Mouse (Mus musculus) forebrain, embryonic 14.5 days (tissue): ENCODE data around the gene Jade1. TPM values are rescaled to one million over a fixed set of nuclear protein-coding genes. Genes with fewer than 3 reads are reported as not detected.

Experiments used
- ATAC-seq: fragments of 200-750 bp; cut with Nextera tagmentation; 2 replicates; pipeline ENCODE4 v1.8.0; 2017; ENCODE audit warnings: mild to moderate bottlenecking, moderate library complexity
- DNase-seq: peaks from one replicate; pipeline ENCODE4 v3.0.0-alpha.2; 2015; ENCODE audit warnings: low spot score
- H3K27ac ChIP-seq: fragments of 300-500 bp; sonication (generic); 2 replicates; pipeline ENCODE4 v1.5.1; 2014; ENCODE audit warnings: low read depth, mild to moderate bottlenecking, control low read depth, low read length, moderate library complexity
- H3K27me3 ChIP-seq: fragments of 300-500 bp; sonication (generic); replicated peaks from 2 replicates; pipeline ENCODE4 v1.6.1; 2014; ENCODE audit warnings: low read length, control low read depth, mixed read lengths; ENCODE audit not compliant: control insufficient read depth, insufficient read depth
- H3K36me3 ChIP-seq: fragments of 300-500 bp; sonication (generic); 2 replicates; pipeline ENCODE4 v1.6.1; 2014; ENCODE audit warnings: low read length, control low read depth; ENCODE audit not compliant: control insufficient read depth, insufficient read depth
- H3K4me1 ChIP-seq: fragments of 300-500 bp; sonication (generic); 2 replicates; pipeline ENCODE4 v1.6.1; 2014; ENCODE audit warnings: antibody characterized with exemption, low read length, control low read depth; ENCODE audit not compliant: control insufficient read depth, insufficient read depth
- H3K4me2 ChIP-seq: fragments of 300-500 bp; sonication (generic); 2 replicates; pipeline ENCODE4 v1.6.1; 2014; ENCODE audit warnings: mild to moderate bottlenecking, control low read depth, low read length
- H3K4me3 ChIP-seq: fragments of 300-500 bp; sonication (generic); 2 replicates; pipeline ENCODE4 v1.5.1; 2014; ENCODE audit warnings: low read depth, low read length, control low read depth
- H3K9ac ChIP-seq: fragments of 300-500 bp; sonication (generic); 2 replicates; pipeline ENCODE4 v1.6.1; 2014; ENCODE audit warnings: mild to moderate bottlenecking, low read length, control low read depth, moderate library complexity
- H3K9me3 ChIP-seq: fragments of 300-500 bp; sonication (generic); replicated peaks from 2 replicates; pipeline ENCODE4 v1.6.1; 2016; ENCODE audit warnings: low read length, control low read depth, mixed read lengths; ENCODE audit not compliant: control insufficient read depth
- WGBS: fragments of 180-500 bp; shearing (Covaris S2); extraction: QIAGEN DNeasy Blood & Tissue Kit; methylation state at CpG from one replicate; pipeline ENCODE4 v1.1.7; 2014; 5-methylcytosine and 5-hydroxymethylcytosine counted together
- polyA plus RNA-seq: library from polyadenylated mRNA; unstranded; fragments of >200 nt; fragmentation: Nextera tagmentation; extraction: Ambion mirVana; gene quantifications from 2 replicates; pipeline ENCODE4 v1.2.1, GENCODE M21; 2014

The Jade1 gene
- polyA plus RNA-seq, 1 experiment from 2014 or later = 11.9 TPM

DNA sequence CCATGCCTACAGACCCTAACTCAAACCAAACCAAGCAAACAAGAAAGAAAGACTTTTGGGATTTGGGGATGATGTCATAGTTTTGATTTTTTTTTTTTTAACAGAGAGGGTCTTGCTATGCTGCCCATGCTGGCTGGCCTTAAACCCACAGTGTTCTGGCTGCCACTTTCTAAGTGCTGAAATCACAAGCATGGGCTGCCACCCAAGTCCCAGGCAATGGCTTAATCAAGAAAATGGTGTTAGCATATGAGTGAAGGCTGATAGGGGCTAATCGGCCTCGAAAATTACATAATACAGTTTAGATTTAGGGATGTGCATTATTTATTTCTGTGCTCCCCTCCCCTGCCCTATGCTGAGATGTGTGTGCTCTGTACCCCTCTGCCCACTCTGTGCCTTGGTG, 17.6 kb upstream of the Jade1 start:
- H3K9ac ChIP-seq = no peak overlapping the region
- no peak overlapping the region for H3K27ac ChIP-seq
- no peak overlapping the region for H3K4me2 ChIP-seq
- no peaks in the 10 kb centered on the region for H3K27me3 ChIP-seq
- no peaks in the 10 kb centered on the region for H3K9me3 ChIP-seq
- no peaks in the 10 kb centered on the region for H3K4me1 ChIP-seq
- H3K36me3 ChIP-seq = no peaks in the 10 kb centered on the region
- WGBS = 94% methylated on average over 2 of the region's 2 CpGs
- DNase-seq = peak; percentile 19
- ATAC-seq = no peak
- no peak overlapping the region for H3K4me3 ChIP-seq

DNA sequence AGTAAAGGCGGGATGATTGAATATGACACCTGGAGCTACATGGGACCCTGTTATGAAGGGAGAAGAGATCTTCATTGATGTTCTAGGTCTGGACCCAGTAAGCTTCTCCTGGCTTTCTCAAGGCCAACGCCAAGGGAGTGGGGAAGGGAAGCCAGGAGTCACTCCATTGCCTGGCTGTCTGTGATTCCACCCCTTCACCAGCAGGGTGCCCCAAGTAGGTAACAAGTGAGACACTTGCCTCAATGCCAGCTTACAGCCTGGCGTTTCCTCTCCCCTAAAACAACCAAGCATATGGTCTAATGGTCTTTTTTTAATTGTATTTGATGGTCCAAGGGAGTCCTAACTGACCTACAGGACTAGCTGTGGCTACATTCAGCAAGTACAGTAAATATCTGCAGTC, 14.2 kb upstream of the Jade1 start:
- H3K36me3 ChIP-seq = no peaks in the 10 kb centered on the region
- H3K9me3 ChIP-seq = no peaks in the 10 kb centered on the region
- no peak for ATAC-seq
- 0 out of 2 replicates have a peak, but pooled peaks cover 4% of the 10 kb centered on the region for H3K4me1 ChIP-seq
- H3K4me3 ChIP-seq = no peak overlapping the region
- no peak overlapping the region for H3K4me2 ChIP-seq
- no peak overlapping the region for H3K9ac ChIP-seq
- peak; percentile 9 for DNase-seq
- no peaks in the 10 kb centered on the region for H3K27me3 ChIP-seq
- H3K27ac ChIP-seq = no peak overlapping the region
- 82% methylated on average over 3 of the region's 3 CpGs for WGBS

DNA sequence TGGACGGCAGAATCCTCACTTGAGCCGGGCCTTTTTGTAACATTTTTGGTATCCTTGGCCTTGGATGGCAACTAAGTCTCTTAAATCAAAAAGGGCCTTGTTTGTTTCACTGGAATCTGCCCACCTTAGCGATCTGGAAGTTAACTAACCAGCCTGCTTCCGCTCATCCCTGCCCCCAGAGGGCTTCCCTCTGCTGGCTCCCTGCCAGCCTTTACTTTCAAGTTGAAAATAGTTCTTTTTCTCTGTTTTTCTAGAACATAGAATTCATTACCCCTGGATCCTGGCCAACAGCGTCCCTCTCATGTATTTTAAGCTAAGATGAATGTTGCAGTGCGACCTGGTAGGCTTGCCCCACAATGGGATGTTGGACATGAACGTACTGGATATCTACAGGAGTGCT, 11.1 kb upstream of the Jade1 start:
- H3K4me3 ChIP-seq = no peak overlapping the region
- no peaks in the 10 kb centered on the region for H3K27me3 ChIP-seq
- no peaks in the 10 kb centered on the region for H3K36me3 ChIP-seq
- no peak for ATAC-seq
- H3K4me1 ChIP-seq = 0 out of 2 replicates have a peak, but pooled peaks cover 4% of the 10 kb centered on the region
- no peak overlapping the region for H3K9ac ChIP-seq
- no peak overlapping the region for H3K27ac ChIP-seq
- WGBS = 28% methylated on average over 7 of the region's 7 CpGs
- H3K9me3 ChIP-seq = no peaks in the 10 kb centered on the region
- peak; percentile 42 for DNase-seq
- no peak overlapping the region for H3K4me2 ChIP-seq

DNA sequence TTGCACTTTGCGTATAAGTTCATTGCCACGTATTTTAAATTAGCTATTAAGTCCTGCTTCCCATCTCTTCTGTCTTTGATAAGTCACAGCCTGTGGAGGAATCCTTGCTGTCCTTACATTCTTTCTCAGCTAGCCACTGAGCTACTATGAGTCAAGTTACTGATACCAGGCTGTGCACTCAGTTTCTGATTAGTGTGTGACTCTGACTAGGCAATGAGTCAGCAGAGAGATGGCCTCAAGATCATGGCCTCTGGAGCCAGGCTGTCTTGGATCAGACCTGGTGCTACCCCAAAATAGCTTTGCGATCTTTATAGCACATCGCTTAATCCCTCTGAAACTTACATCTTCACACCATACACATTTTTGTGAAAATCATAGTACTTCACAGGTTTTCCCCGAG, 8.2 kb upstream of the Jade1 start:
- no peak for DNase-seq
- ATAC-seq = no peak
- H3K27ac ChIP-seq = no peak overlapping the region
- no peak overlapping the region for H3K9ac ChIP-seq
- 0 out of 2 replicates have a peak, but pooled peaks cover 4% of the 10 kb centered on the region for H3K4me1 ChIP-seq
- H3K4me3 ChIP-seq = no peak overlapping the region
- no peak overlapping the region for H3K4me2 ChIP-seq
- 90% methylated on average over 5 of the region's 5 CpGs for WGBS
- no peaks in the 10 kb centered on the region for H3K9me3 ChIP-seq
- H3K27me3 ChIP-seq = no peaks in the 10 kb centered on the region
- no peaks in the 10 kb centered on the region for H3K36me3 ChIP-seq

DNA sequence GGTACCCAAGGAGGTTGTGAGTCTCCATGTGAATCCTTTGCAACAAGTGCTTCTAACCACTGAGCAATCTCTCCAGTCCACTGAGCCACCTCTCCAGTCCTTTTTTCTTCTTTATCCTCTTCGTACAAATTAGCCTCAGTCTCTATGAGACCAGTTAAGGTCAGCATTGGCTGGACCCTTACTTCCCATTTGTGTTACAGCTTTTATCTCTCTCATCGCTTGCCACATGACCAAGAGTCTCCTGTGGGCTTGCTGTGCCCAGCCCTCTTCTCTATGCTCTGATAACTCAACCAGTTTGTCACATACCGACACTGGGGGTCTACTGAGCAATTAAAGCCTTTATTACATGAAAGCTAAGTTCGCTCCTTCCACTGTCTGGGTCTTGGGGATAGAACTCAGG, 7.3 kb upstream of the Jade1 start:
- Histone ChIP-seq H3K4me2 (no peak overlapping the region), H3K27me3 (no peaks in the 10 kb centered on the region), H3K4me1 (0 out of 2 replicates have a peak, but pooled peaks cover 4% of the 10 kb centered on the region), H3K9me3 (no peaks in the 10 kb centered on the region), H3K4me3 (no peak overlapping the region), H3K9ac (no peak overlapping the region), H3K27ac (no peak overlapping the region), H3K36me3 (no peaks in the 10 kb centered on the region)
- ATAC-seq (no peak), DNase-seq (no peak)
- WGBS = 86% methylated on average over 4 of the region's 4 CpGs

DNA sequence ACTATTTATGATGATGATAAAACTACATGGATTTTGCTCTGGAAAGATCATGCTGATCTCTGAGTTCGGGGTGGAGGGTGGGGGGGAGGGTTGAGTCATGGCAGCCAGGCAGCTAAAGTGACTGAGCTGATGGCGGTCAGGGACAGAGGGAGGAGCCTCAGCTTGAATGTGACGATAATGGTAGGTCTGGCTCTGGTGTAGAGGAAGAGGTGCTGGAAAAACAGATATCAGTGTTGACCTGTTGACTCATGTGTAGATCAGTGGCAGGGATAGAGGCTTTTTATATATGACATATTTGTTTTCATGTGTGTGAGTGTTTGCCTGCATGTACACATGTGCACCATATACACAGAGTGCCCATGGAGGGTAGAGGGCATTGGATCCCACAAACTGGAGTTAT, 3.9 kb upstream of the Jade1 start:
- no peaks in the 10 kb centered on the region for H3K9me3 ChIP-seq
- H3K4me1 ChIP-seq = no peaks in the 10 kb centered on the region
- H3K9ac ChIP-seq = no peak overlapping the region
- H3K4me3 ChIP-seq = no peak overlapping the region
- no peaks in the 10 kb centered on the region for H3K27me3 ChIP-seq
- ATAC-seq (no peak), DNase-seq (no peak)
- no peaks in the 10 kb centered on the region for H3K36me3 ChIP-seq
- 71% methylated on average over 3 of the region's 3 CpGs for WGBS
- no peak overlapping the region for H3K4me2 ChIP-seq
- no peak overlapping the region for H3K27ac ChIP-seq

DNA sequence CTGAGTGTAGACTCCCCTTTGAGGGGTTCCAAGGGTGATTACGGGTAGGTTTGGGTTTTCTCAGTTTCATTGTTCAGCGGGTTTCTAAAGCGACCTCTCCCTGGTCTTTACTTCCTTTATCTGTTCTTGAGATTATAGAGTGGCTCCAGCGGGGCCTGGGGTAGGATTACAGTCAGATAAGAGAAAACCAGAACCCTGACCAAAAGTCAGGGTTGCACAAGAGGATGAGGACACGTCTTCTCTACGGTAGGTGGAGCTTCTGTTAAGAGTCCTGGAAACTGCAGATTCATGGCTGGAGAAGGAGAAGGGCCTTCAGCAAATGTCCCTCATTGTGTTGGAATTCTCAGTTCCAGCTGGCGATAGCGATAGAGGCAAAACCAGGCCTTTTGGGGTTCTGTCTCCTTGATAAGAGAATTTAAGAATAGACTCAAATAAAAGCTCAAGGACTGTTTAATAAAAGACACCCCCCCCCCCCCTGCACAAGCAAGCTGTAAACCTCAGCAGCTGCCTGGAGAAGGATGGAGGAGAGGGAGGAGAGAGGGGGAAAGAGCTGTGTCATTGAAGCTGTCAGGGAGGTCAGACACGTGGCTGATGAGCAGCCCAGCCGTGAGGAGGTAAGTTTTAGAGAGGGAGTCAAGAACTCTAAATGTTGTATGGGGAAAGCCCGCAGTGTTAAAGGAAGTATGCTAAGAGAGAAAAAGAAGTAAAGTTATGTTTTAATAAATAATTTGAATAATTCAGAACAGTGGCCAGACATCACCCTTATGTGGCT, 2.6 kb upstream of the Jade1 start:
- ATAC-seq = no peak
- Histone ChIP-seq H3K36me3 (no peaks in the 10 kb centered on the region), H3K27ac (no peak overlapping the region), H3K4me1 (no peaks in the 10 kb centered on the region), H3K9ac (no peak overlapping the region), H3K4me3 (no peak overlapping the region), H3K4me2 (no peak overlapping the region), H3K9me3 (no peaks in the 10 kb centered on the region), H3K27me3 (no peaks in the 10 kb centered on the region)
- no peak for DNase-seq
- WGBS = 70% methylated on average over 11 of the region's 11 CpGs

DNA sequence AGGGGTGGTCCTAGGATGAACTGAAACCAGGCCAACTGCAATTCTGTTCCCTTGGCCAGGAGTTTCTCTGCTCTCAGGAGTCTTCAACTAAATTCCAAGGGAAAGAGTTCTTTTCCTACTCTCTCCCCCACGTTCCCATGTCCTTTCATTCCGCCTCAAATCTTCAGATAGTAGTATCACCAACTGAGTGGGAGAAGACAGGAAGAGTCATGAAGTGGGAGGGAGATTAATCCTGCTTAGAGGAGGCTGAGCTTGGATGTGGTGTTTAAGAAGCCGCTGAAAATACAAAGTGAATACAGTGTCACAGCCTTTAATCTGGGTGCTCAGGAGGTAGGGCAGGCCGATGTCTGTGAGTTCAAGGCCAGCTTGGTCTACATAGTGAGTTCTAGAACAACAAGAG, 1.9 kb upstream of the Jade1 start:
- ATAC-seq = no peak
- H3K9ac ChIP-seq = no peak overlapping the region
- H3K4me3 ChIP-seq = no peak overlapping the region
- H3K27me3 ChIP-seq = no peaks in the 10 kb centered on the region
- DNase-seq = no peak
- no peaks in the 10 kb centered on the region for H3K9me3 ChIP-seq
- 88% methylated on average over 4 of the region's 4 CpGs for WGBS
- H3K36me3 ChIP-seq = no peaks in the 10 kb centered on the region
- H3K4me2 ChIP-seq = no peak overlapping the region
- H3K4me1 ChIP-seq = no peaks in the 10 kb centered on the region
- no peak overlapping the region for H3K27ac ChIP-seq
